11 mouse cellular contexts compared by ENCODE assay signal in genomic region chr9:58114019-58114418, GRCm38 (mm10). TPM values are rescaled to one million over a fixed set of nuclear protein-coding genes. Genes with fewer than 3 reads are reported as not detected.
DNase-seq lines count a peak whose midpoint lies in the region; ATAC-seq lines count a peak whose summit lies in the region.
"Had no signal": no experiment of that assay in that cellular context is flagged by ENCODE, and none has a peak within 500 bp of the region (broad histone marks: within the 10 kb centered on the region; RNA-seq: fewer than 3 reads in every experiment).

No protein-coding gene starts in this region.

- no peaks in the 10 kb centered on the region for H3K36me3 ChIP-seq in kidney, embryonic 16.5 days (ENCODE audit: insufficient read depth, low read length)
- H3K36me3 ChIP-seq in forebrain, embryonic 11.5 days (ENCODE audit: control insufficient read depth, insufficient read depth, low read length): no peaks in the 10 kb centered on the region
- H3K36me3 ChIP-seq in hindbrain, embryonic 16.5 days (ENCODE audit: control insufficient read depth, insufficient read depth, low read length): no peaks in the 10 kb centered on the region
- no peaks in the 10 kb centered on the region for H3K36me3 ChIP-seq in midbrain, embryonic 16.5 days (ENCODE audit: control insufficient read depth, insufficient read depth, low read length)

- peak overlapping the region; percentile 37; the same call in 1 of the 2 replicates for H3K27ac ChIP-seq in kidney, embryonic 16.5 days (ENCODE audit: low read length)
- H3K27ac ChIP-seq in forebrain, embryonic 11.5 days (ENCODE audit: low read depth, low read length): peak overlapping the region; percentile 89
- H3K27ac ChIP-seq in hindbrain, embryonic 16.5 days (ENCODE audit: low read depth, low read length): peak overlapping the region; percentile 66
- H3K27ac ChIP-seq in midbrain, embryonic 16.5 days (ENCODE audit: low read length): peak overlapping the region; percentile 80
- H3K27ac ChIP-seq: gastrocnemius, adult 2 months had no signal

- no peak overlapping the region; the same call in 1 of the 2 replicates for H3K4me2 ChIP-seq in kidney, embryonic 16.5 days (replicated peaks; ENCODE audit: low read depth, low read length)
- H3K4me2 ChIP-seq in forebrain, embryonic 11.5 days (ENCODE audit: low read depth, low read length, severe bottlenecking): peak overlapping the region; percentile 36
- no peak overlapping the region for H3K4me2 ChIP-seq in hindbrain, embryonic 16.5 days (ENCODE audit: low read length)
- no peak overlapping the region; the same call in 1 of the 2 replicates for H3K4me2 ChIP-seq in midbrain, embryonic 16.5 days (ENCODE audit: low read length)

- H3K4me3 ChIP-seq in kidney, embryonic 16.5 days (ENCODE audit: low read length): no peak overlapping the region; the same call in 1 of the 2 replicates
- no peak overlapping the region for H3K4me3 ChIP-seq in forebrain, embryonic 11.5 days (ENCODE audit: low read depth, low read length)
- H3K4me3 ChIP-seq in hindbrain, embryonic 16.5 days (ENCODE audit: low read length): no peak overlapping the region
- H3K4me3 ChIP-seq in midbrain, embryonic 16.5 days (ENCODE audit: low read depth, low read length): no peak overlapping the region
- H3K4me3 ChIP-seq: gastrocnemius, adult 2 months had no signal

- peaks cover 49% of the 10 kb centered on the region for H3K4me1 ChIP-seq in kidney, embryonic 16.5 days (ENCODE audit: insufficient read depth, low read length)
- peaks cover 44% of the 10 kb centered on the region for H3K4me1 ChIP-seq in forebrain, embryonic 11.5 days (replicated peaks; ENCODE audit: control insufficient read depth, insufficient read depth, low read length)
- H3K4me1 ChIP-seq in hindbrain, embryonic 16.5 days (ENCODE audit: control insufficient read depth, insufficient read depth, low read depth, low read length): peaks cover 45% of the 10 kb centered on the region
- peaks cover 49% of the 10 kb centered on the region for H3K4me1 ChIP-seq in midbrain, embryonic 16.5 days (ENCODE audit: control insufficient read depth, insufficient read depth, low read length)

- DNase-seq in kidney, adult 9 months: no peak
- no peak for DNase-seq in forebrain, embryonic 11.5 days (ENCODE audit: low spot score)
- DNase-seq in adrenal gland, adult 8-10 months: no peak
- no peak for DNase-seq in layer of hippocampus, postnatal 10 days (ENCODE audit: low spot score in 2 of 2)
- DNase-seq: gastrocnemius, adult 2 months had no signal

- no peaks in the 10 kb centered on the region for H3K9me3 ChIP-seq in kidney, embryonic 16.5 days (ENCODE audit: low read length)
- no peaks in the 10 kb centered on the region for H3K9me3 ChIP-seq in forebrain, embryonic 11.5 days (ENCODE audit: control insufficient read depth, low read length)
- no peaks in the 10 kb centered on the region for H3K9me3 ChIP-seq in hindbrain, embryonic 16.5 days (ENCODE audit: control insufficient read depth, low read length)
- no peaks in the 10 kb centered on the region for H3K9me3 ChIP-seq in midbrain, embryonic 16.5 days (replicated peaks; ENCODE audit: control insufficient read depth, low read length, poor library complexity, severe bottlenecking)

- H3K9ac ChIP-seq in kidney, embryonic 16.5 days (replicated peaks; ENCODE audit: low read length): 0 out of 2 replicates have a peak overlapping the region, but pooled peaks have one; percentile 28
- H3K9ac ChIP-seq in forebrain, embryonic 11.5 days (ENCODE audit: low read length): peak overlapping the region; percentile 59
- H3K9ac ChIP-seq in hindbrain, embryonic 16.5 days (ENCODE audit: low read depth, low read length): peak overlapping the region; percentile 27; the same call in 1 of the 2 replicates
- peak overlapping the region; percentile 33; the same call in 1 of the 2 replicates for H3K9ac ChIP-seq in midbrain, embryonic 16.5 days (ENCODE audit: low read depth, low read length)

- WGBS in kidney, embryonic 16.5 days: 10% methylated on average over 9 of the region's 9 CpGs
- 2% methylated on average over 9 of the region's 9 CpGs for whole genome bisulfite sequencing in forebrain, embryonic 11.5 days
- 5% methylated on average over 9 of the region's 9 CpGs for WGBS in hindbrain, embryonic 16.5 days
- 4% methylated on average over 9 of the region's 9 CpGs for whole genome bisulfite sequencing in midbrain, embryonic 16.5 days

- no peaks in the 10 kb centered on the region for H3K27me3 ChIP-seq in kidney, embryonic 16.5 days (ENCODE audit: insufficient read depth, low read length)
- peaks cover 7% of the 10 kb centered on the region for H3K27me3 ChIP-seq in forebrain, embryonic 11.5 days (ENCODE audit: control insufficient read depth, insufficient read depth, low read length)
- no peaks in the 10 kb centered on the region for H3K27me3 ChIP-seq in hindbrain, embryonic 16.5 days (replicated peaks; ENCODE audit: control insufficient read depth, insufficient read depth, low read length)
- H3K27me3 ChIP-seq in midbrain, embryonic 16.5 days (ENCODE audit: control insufficient read depth, insufficient read depth, low read depth, low read length): no peaks in the 10 kb centered on the region

- ATAC-seq in kidney, embryonic 16.5 days (ENCODE audit: low FRiP score, low TSS enrichment): no peak
- ATAC-seq in forebrain, embryonic 11.5 days (replicated peaks; ENCODE audit: low FRiP score): no peak
- no peak for ATAC-seq in hindbrain, embryonic 16.5 days
- ATAC-seq in midbrain, embryonic 16.5 days: no peak
- ATAC-seq in activated CD4-positive, CD25-positive, alpha-beta regulatory T cell, adult 4 months: no peak

RNA-seq across cellular contexts. Expression of gene Ccdc33, which starts 4.6 kb away (rescaled TPM):
- 0.13 and 0.21 TPM in 2 replicates for polyA plus RNA-seq in kidney, embryonic 16.5 days (2015; fragmentation: Nextera tagmentation; extraction: Ambion mirVana)
- 0.88 and 1.1 TPM in 2 replicates for polyA plus RNA-seq in forebrain, embryonic 11.5 days (2014; fragmentation: Nextera tagmentation; extraction: Ambion mirVana)
- polyA plus RNA-seq in hindbrain, embryonic 16.5 days (2015; fragmentation: Nextera tagmentation; extraction: Ambion mirVana): 0.43 and 0.79 TPM in 2 replicates
- polyA plus RNA-seq in midbrain, embryonic 16.5 days (2015; fragmentation: Nextera tagmentation; extraction: Ambion mirVana): 0.31 and 0.90 TPM in 2 replicates
- total RNA-seq in adrenal gland, adult 8-10 months (2022): 1 to 10 TPM in 2 of 4 experiments, under 1 TPM in 1, not detected in 1; 0.49 to 2.4 (median 1.2) TPM
- not detected for polyA plus RNA-seq in activated CD4-positive, CD25-positive, alpha-beta regulatory T cell, adult 4 months (2017; shearing (Covaris generic))
- 1 to 10 TPM; 1.0 to 2.0 TPM for total RNA-seq in layer of hippocampus, postnatal 10 days (2021)
- total RNA-seq: gastrocnemius, adult 2 months; liver, adult 2 months had no signal
- polyA plus RNA-seq: liver, adult 2 months; small intestine, adult 2 months had no signal

RNA-seq across cellular contexts. Expression of gene Stra6, which starts 50.4 kb away (rescaled TPM):
- polyA plus RNA-seq in kidney, embryonic 16.5 days (2015; fragmentation: Nextera tagmentation; extraction: Ambion mirVana): 24.1 and 34.2 TPM in 2 replicates
- 18.0 and 21.8 TPM in 2 replicates for polyA plus RNA-seq in forebrain, embryonic 11.5 days (2014; fragmentation: Nextera tagmentation; extraction: Ambion mirVana)
- polyA plus RNA-seq in hindbrain, embryonic 16.5 days (2015; fragmentation: Nextera tagmentation; extraction: Ambion mirVana): 11.6 and 16.4 TPM in 2 replicates
- polyA plus RNA-seq in midbrain, embryonic 16.5 days (2015; fragmentation: Nextera tagmentation; extraction: Ambion mirVana): 8.1 and 9.7 TPM in 2 replicates
- 1 to 10 TPM; 1.0 to 2.6 (median 2.2) TPM for total RNA-seq in adrenal gland, adult 8-10 months (2022)
- polyA plus RNA-seq in activated CD4-positive, CD25-positive, alpha-beta regulatory T cell, adult 4 months (2017; shearing (Covaris generic)): 1 to 10 TPM; 3.1 to 3.8 TPM
- total RNA-seq in layer of hippocampus, postnatal 10 days (2021): 1 to 10 TPM; 9.0 TPM
- total RNA-seq: liver, adult 2 months had no signal
- polyA plus RNA-seq: liver, adult 2 months had no signal

Comparison
In these comparisons a context has a peak if more than half of its experiments do, and no peak if none do; other contexts are left out.
1. H3K27ac ChIP-seq: peak in every context shown above with its lines; median percentile 89 in forebrain, embryonic 11.5 days; 80 in midbrain, embryonic 16.5 days; 66 in hindbrain, embryonic 16.5 days; 37 in kidney, embryonic 16.5 days.